Mouse (Mus musculus): ENCODE measurements at regions not wholly inside any gene's neighbourhood (a gene's known extent, or its start where the extent isn't known, plus 50 kb on each side); places are given as distances from the start of the nearest gene placed in this dataset.

DNA sequence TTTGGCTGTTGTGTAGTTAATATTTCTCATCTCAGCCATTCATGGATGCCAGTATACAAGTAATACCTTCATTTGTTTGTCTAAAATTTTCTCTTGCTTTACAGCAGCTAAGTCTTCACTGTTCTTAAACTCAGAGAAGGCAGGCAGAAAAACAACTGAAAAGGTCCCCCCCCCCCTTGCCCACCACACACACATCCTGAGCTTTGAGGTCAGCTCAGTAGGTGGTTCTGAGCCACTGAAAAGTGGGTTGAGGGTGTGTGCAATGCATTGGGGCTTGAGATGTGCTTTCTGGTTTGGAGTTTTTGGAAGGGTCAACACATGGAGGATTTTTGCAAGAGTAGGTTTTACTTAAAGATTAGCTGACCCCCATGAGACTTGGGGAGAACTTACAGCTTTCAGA is 136.1 kb upstream of the Slco3a1 start:
- DNase-seq (ENCODE audit: low read depth, low spot score): no peak

DNA sequence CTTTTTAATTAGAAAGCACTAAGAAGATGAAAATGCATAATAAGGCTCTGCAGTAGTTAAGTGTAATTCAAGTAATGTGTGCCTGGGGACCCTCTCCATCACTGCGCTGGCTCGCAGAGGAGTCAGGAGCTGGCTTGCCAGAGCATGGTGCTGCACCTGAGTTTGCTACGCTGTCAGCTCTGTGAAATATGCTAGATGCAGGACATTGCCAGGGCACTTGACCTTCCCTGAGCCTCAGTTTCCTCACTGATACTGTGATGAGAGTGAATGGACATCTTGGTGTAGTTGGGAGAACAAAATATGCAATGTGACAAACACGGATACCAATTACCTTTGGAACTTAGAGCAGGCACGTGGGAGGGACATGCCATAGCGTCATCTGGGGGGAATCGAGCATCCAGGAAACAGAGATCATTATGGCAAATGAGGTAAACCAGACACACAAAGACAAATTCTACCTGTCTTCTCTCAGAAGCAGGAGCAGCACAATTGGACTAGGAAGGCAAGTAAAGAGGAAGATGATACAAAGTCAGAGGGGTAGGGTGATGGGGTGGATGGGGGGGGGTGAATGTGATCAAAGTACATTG is 133.6 kb upstream of the Slco3a1 start:
- no peak for DNase-seq (ENCODE audit: low read depth, low spot score)

DNA sequence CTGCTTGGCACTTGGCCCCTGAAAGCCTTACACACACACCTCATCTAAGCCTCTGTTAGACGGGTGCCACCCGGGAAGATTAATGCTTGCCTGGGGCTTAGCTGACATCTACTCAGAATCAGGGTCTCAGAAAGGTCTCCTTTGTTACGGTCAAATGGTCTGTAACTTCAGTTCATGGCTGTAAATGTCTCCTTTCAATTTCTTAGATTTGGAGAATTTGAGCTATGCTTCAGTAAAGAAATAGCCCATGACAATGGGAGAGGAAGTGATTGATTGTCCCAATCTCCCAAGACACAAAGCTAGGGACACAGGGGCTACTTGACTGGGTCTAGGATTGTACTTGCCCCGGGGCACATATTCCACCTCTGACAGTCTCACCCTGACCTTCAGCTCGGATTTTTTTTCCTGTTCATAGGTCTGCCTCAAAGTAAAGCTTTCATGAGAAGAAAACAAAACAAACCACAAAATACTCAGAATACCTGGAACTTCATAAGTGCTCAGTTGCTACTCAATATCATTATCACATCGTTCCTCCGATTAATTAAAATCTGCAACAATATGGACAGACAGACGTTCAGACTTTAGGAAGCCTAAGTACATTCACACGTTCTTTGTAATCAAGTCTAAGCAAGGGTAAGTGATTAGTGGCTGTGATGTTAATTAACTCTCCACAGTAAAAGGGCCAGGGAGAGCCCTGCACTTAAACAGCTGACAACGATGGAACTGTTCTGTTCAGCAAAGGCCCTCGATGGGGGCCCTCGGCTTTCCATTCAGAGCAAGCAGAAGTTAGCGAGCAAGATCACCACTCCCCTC is 132.9 kb upstream of the Slco3a1 start:
- DNase-seq (ENCODE audit: low read depth, low spot score): no peak

DNA sequence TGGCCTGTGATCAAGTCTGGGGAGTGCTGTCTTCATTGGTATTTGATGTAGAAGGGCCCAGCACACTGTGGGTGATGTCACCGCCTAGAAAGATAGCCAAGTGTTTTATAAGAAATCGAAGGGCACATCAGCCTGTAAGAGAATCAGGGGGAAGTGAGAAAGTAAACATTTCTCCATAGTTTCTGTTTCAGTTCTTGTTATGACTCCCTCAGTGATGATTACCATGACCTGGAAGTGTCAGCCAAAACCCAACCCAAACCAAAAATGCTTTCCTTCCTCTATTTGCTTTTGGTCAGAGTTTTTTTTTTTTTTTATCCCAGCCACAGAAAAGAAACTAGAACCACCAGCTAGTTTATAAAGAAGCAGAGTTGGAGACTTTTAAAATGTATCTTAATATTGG is 129.4 kb upstream of the Slco3a1 start:
- no peak for DNase-seq (ENCODE audit: low read depth, low spot score)

DNA sequence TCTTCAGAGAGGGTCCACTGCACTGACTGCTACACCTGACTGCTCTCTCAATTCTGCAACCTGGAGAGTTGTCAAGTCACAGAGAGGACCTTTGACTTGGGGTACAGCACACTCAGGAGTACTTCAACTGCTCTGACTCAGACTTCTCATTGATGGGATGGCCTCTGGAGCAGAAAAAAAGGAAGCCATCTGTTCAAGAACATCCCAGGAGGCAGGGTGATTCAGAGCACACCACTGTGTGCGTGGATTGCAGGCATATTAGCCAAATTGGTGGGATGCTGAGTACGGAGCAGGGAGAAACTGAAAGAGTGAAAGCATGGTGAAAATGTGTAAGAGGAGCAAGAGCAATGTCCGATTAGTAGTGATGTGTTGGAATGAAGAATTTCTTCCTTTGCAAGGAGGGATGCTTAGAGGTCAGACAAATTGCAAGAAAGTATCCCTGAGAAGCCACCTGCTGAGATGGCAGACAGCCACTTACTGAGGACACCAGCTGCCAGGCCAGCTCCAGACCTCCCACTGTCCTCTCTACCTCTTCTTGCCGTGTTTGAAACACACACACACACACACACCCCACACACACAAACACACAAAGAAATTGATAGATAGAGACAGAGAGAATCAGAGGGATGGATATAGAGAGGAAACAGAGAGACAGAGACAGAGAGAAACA is 119.2 kb upstream of the Slco3a1 start:
- DNase-seq (ENCODE audit: low read depth, low spot score): no peak

DNA sequence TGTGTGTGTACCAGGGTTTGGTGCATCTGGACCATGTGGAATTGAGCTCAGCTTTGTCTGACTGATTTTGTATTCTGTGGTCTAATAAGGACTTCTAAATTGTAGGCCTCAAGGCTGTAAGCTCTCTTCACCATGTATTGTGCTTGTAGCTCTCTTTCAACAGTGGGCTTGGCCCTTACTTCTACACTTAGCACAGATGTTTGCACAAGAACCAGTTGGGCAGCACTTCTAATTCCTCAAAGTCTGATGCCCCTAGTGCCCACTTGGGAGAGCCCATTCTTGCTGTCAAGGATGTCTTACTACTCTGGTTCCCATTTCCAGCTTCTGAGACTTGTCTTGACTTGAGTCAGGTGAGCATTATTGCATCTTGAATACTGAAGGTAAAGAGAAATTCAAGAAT is 114.5 kb upstream of the Slco3a1 start:
- DNase-seq (ENCODE audit: low read depth, low spot score): no peak

DNA sequence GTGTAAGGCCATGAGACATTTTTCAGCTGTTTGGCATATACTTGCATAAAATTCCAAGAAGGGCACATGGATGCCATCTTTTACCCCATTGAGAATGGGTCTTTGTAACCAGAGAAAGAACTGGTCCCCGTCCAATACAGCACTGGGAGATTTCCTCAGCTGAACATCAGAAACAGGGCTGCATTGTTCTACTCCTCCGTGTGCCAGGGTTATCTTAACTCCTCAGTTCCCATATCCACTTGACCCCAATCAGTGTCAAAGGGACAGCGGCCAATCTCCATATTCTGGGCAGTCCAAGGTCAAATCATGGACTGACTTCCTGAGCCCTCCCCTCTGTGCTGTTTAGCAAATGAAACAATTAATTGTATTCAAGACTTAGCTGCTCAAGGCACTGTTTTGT is 112.5 kb upstream of the Slco3a1 start:
- no peak for DNase-seq (ENCODE audit: low read depth, low spot score)

DNA sequence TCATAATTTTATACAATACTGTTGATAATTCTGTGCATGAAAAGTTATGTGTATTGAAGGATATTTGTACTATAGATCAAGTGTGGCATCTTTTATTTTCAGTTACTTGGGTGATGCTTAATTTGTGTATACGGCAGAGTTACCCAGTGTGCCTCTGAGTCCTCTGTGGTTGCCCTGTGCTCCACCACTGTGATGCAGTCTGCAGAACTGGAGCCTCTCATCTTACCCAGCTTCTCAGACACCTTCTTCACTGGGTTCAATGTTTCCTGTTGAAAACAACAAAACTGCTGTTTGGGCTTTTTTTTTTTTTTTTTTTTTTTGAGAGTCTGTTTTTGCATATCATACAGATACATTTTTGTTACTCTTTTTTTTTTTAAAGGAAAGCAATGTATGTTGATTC is 109.2 kb upstream of the Slco3a1 start:
- no peak for DNase-seq (ENCODE audit: low read depth, low spot score)

DNA sequence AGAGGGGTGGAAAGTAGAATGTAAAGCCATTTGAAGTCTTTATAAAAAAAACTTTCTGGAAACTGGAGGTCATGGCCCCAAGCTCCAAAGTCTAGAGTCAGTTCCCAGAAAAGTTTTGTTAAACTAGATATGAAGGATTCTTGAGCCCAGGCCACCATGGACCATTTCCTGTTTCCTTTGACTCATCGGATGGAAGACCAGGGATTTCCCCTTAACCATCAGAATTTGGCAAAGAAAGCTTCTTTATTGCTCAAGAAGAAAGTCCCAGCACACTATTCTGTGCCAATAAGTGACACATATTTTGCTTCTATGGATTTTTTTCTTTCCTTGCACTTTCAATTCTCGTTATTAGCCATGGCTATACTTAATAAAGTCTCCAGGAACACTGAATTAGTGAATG is 92.7 kb upstream of the Slco3a1 start:
- no peak for DNase-seq (ENCODE audit: low read depth, low spot score)

DNA sequence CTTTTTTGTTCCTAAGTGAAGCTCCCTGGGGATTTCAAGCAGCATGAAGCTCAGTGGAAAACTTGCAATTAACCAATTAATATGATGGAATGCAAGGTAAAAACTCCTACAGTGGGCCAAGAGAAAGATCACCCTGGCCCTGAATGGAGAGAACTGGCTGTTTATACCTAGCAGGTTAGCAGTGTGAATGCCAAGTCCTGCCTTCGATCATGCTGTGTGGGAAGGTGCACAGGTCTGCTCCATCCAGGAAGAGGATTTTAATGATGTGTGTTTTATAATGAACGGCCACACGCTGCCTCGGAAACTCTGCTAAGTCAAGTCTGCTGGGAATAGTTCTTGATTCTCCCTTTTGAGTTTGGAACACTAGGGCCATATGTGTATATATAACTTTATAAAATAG is 85.6 kb upstream of the Slco3a1 start:
- DNase-seq (ENCODE audit: low read depth, low spot score): no peak

DNA sequence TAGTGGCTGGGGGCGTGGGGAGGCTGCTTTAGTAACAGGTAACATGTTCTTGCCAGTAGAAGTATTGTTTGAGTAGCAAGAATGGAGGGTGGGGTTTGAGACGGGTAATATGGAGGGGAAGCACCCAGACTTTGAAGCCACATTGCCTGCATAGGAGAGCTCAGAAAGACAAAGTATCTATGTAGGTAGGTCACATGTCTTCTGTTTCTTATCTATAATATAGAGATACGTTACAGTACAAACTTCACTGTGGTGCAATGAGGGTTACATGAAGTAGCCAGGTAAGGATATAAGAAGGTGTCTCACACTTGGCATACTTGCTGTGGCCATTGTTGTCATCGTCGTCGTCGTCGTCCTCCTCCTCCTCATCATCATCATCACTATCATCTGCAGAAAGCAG is 77.6 kb upstream of the Slco3a1 start:
- no peak for DNase-seq (ENCODE audit: low read depth, low spot score)

DNA sequence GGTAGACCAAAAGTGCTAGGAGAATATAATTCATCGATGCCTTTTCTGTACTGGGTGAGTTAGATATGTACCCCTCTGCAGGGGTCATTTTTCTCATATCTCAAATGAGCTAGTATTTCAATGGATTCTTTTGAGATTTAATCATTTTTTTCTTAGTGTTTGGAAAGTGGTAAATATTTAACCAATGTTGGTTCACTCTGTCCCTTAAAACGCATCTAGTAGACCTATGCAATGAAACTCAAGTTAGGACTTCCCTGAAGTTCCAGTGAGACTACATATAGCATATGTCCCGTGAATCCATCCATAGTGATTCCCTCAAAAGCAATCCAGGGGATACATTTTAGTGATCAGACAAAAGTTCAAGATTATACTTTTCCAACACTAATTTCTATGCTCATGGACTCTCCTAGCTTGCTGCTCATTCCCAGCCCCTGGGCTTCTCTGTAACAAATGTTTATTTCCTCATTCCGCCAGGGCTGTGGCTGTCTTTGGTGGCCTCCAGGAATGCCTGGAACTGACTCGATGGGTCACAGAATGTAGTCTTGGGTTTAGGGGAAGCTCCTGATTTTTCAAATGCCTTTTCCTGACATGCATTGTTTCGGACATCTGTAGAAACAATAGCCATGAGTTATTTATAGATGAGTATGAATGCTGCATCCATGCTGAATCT is 74.4 kb upstream of the Slco3a1 start:
- no peak for DNase-seq (ENCODE audit: low read depth, low spot score)
